Mouse (Mus musculus): ENCODE results near the gene Slx4.
A peak's percentile ranks its signal among the peaks of the same experiment; 100 is the strongest.

GRCm38 (mm10) chr16:4012882-4013570 is 9.5 kb upstream of the Slx4 start:
- TF ChIP-seq ELF1 (IDR thresholded peaks at IDR 0.05; ENCODE audit: low read depth, low read length) (no peak), EP300 (IDR thresholded peaks at IDR 0.05; ENCODE audit: low read depth in 1 of 2, low read length in 2 of 2) (peak in 1 of 2 experiments; percentile 49; a peak in 3 of 4 replicates), HCFC1 (IDR thresholded peaks at IDR 0.05; ENCODE audit: low read depth, low read length) (no peak), CTCF (IDR thresholded peaks at IDR 0.05 in 2 of 3, conservative IDR thresholded peaks at IDR 0.05 in 1 of 3; ENCODE audit: control insufficient read depth in 1 of 3, insufficient read depth in 1 of 3, low read depth in 2 of 3, low read length in 3 of 3, poor library complexity in 1 of 3, severe bottlenecking in 1 of 3) (no peak), NRF1 (IDR thresholded peaks at IDR 0.05; ENCODE audit: insufficient read depth, low read depth, low read length, poor library complexity, severe bottlenecking) (no peak), KAT2A (conservative IDR thresholded peaks at IDR 0.05; ENCODE audit: low read depth, low read length) (no peak)

All from MEL (cell line).